Mouse (Mus musculus) embryonic stem cell, embryonic (primary cell): ENCODE results near the gene Pcdh18.

Source experiments
- CTCF ChIA-PET, 4 experiments: fragments of 300-600 bp in 2 of 4; fragments of 350-600 bp in 2 of 4; sonication (Branson Sonifier 250); formaldehyde crosslinking; loops; one replicate each; lab custom pipeline; 2022; ENCODE audit warnings: inconsistent platforms in 2 of 4; lab: Charles Lee
- POLR2A ChIA-PET, 4 experiments: fragments of 300-600 bp in 2 of 4; fragments of 350-600 bp in 2 of 4; sonication (Branson Sonifier 250); formaldehyde crosslinking; loops; one replicate each; lab custom pipeline; 2022; ENCODE audit warnings: antibody characterized with exemption in 4 of 4, inconsistent platforms in 1 of 4; lab: Charles Lee

Gene Pcdh18

DNA sequence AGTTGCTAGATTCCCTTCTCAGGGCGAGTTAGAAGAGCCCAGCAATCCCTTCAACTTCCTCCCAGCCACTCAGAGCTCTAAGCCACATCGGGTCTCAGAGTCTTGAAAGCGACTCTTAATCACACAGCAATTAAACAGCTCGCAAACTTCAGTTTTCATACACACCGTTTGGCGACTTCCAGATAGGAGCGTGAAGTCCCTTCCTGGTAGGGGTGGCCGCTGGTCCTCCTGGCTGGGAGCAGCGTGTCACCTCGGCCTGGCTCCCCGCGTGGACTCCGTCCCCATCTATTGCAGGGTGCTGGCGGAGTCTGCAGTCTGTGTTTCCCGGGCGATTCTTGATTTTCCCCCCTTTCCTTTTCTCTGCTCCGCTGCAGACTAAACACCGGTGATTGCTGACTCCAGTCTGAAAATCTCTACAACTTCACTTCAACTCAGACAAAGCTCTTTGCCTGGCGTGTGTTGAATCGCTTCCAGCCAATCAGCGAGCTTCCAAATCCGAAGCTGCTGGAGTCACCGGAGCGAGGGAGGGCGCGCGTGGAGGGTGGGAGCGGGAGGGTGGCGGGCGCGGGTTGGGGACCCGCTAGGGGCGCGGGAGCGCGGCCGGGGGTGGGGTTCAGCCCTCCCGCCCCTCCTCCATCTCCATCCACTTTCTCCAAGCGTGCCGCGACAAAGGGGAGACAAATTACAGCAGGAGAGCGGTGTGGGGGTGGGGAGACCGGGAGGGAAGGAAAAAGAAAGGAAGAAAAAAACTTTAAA is at the start of gene Pcdh18:
TSS of gene Pcdh18 (minus strand) at position 456 of the 756 bp plus-strand sequence.
- POLR2A ChIA-PET: interaction anchor here in 1 of 4 experiments (0.7 kb wide), 1 partner anchor 226 kb away, joined by 8 read pairs; no protein-coding TSS in a partner anchor
- CTCF ChIA-PET: interaction anchor here in 1 of 4 experiments (0.7 kb wide), 1 partner anchor 432 kb away, joined by 4 read pairs; no protein-coding TSS in a partner anchor

DNA sequence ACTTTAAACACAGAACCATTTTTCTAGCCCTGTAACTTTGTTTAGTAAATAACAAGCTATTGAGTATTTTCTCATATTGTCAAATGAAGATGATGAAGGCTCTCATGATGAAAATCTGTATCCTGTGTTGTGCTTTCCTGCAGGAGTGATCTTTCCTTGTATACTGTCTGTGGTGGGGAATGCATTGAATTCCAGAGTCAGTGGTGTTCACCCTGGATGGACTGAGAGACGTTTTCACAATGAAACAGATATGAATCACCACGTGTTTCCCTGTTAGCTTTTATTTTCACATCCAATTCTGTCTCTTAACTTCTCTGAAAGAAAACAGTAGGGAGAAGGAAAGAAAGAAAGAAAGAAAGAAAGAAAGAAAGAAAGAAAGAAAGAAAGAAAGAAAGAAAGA is 49.7 kb upstream of the Pcdh18 start:
- ChIA-PET CTCF (no interaction called here), POLR2A (no interaction called here)

DNA sequence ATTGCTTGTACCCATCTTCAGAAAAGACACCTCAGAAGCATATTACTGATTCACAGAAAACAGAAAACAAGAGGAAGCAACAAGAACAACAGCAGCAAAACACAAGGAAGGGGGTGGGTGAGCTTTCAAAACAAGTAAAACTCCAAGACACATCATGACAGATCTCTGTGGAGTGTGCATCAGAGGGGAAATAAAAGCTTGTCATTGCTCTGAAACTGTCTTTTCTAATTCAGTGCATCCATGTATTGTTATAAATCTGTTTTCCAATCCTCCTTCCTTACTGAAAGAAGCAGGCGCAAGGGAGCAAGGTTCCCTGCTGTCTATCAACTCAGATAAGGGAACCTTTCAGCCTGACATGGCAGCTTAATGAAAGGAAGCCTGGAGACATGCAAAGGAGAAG is 48.4 kb upstream of the Pcdh18 start:
- CTCF ChIA-PET: no interaction called here
- POLR2A ChIA-PET: interaction anchor here in 1 of 4 experiments (0.9 kb wide), 2 partner anchors 10 to 33 kb away, joined by 3 read pairs; no protein-coding TSS in a partner anchor

DNA sequence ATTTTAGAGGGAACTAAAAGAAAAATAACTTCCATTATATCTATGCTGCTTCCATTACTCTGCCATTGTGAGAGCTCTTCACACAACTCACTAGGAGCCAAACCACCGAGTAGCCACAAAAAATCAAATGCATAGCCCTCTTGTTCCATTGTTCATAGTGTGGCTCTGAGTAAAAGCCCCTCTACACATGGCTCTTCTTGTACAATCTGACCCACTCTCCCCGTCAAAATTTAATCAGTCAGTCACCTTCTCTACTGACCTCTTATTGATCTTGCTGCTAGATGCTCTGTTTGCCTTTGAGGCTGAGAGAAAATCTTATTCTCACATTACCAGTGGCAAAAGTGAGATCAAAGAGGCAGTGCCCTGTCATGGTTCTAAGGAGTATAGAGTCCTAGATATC is 31.2 kb upstream of the Pcdh18 start:
- ChIA-PET POLR2A (no interaction called here), CTCF (no interaction called here)

DNA sequence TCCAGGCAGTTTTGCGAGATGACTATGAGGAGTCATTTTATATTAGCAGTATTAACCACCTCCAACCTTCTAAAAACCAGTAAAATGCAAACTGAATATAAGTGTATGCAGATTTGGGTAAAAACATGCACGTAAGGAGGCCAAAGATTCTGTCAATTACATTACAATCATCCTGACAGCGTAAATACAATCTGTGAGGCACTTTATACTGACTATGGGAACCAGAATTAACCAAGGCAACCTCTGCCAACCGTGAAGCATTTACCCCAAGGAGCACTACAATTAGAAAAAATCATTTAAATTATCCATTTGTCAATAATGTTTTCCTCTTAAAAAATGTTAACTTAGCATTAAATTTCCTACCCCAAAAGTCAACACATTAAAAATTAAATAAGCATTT is 30.6 kb upstream of the Pcdh18 start:
- ChIA-PET CTCF (no interaction called here), POLR2A (no interaction called here)

DNA sequence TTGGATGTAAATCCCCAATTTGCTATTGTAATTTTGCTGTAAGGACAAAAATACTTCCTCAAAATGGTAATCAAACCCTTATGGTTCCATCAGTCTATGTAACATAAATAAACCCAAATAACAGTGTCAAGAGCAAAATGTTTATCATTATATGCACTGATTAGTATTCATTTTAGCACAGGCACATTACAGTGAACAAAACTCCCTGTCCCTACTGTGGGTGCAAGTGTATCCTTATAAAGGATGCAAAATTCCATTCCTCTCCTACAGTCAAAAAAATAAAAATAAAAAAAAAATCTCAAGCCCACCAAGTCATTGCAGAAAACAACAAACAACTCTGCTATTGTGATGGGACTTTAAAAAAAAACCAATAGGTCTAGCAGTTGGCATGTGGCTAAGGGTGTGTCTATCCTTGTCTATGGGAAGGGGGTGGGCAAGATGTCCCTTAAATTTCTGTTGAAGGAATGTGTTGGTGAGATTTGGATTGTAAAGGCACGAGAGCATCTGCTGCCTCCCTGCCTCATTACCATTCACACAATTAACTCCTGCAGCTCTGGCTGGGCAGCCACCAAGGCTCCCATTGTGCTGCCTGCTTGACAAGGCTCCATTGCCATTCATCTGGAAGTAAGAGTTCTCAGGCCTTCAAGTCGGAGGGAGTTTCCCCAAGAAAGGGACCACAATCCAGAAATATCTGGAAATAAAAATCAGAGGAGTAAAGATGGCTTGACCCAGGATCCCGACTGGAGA is 12.0 kb upstream of the Pcdh18 start:
- ChIA-PET POLR2A (no interaction called here), CTCF (no interaction called here)

DNA sequence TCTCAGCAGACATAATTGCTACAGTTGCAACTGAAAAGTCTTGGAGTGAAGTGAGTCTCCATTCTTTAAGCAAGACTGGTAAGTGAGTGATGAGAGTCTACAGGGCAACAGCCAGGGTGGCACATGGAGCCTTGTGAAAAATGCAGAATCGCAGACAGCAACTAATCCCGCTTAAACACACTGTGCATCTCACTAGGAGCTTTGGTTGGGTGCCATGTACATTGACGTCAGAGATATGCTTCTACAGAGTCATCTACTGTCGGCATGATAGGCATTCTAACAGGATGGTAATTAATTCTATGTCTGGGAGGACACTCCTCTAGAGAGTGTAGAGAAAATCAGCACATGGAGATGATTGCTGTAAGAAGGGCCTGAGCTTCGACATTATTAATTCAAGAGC is 5.6 kb upstream of the Pcdh18 start:
- POLR2A ChIA-PET: no interaction called here

DNA sequence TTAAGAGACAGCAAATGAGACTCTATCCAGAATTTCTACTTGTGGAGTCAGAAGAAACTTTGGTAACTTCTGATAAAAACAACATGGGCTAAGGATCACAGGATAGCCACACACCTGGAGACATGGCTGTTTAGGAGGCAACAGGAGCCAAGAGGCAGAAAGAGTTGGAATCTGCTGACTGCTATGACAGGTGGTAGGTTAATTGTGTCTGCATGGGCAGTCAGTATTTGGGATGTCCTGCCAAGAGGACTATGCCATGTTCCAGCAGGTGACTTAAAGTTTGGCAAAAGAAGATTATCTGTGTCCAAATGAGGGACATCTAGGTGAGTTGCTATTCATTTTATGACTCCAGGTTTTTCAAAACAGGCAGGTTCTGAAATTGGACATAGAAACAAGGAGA is 4.8 kb upstream of the Pcdh18 start:
- POLR2A ChIA-PET: no interaction called here
- CTCF ChIA-PET: no interaction called here

More for the DNA sequence above, 5.6 kb upstream of the Pcdh18 start:
- CTCF ChIA-PET: no interaction called here

DNA sequence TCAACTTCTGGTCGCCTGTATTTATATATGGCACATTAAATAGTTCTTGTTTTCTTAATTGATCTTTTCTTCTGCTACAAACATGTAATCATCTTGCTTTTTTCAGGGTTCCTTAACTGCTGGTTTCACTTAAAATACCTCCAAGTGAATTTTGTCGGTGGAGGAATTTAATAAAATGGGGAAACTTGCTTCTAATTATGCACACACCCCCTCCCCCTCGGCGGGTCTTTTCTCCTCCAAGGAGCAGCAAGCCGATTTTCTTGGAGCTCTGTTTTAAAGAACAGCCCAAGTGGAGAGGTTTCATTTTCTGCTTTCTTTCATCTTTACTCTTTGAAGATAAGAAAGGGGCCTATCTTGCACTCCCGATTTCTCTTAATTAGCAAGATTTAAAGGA is 498 bp upstream of the Pcdh18 start:
- ChIA-PET POLR2A (no interaction called here), CTCF (no interaction called here)

DNA sequence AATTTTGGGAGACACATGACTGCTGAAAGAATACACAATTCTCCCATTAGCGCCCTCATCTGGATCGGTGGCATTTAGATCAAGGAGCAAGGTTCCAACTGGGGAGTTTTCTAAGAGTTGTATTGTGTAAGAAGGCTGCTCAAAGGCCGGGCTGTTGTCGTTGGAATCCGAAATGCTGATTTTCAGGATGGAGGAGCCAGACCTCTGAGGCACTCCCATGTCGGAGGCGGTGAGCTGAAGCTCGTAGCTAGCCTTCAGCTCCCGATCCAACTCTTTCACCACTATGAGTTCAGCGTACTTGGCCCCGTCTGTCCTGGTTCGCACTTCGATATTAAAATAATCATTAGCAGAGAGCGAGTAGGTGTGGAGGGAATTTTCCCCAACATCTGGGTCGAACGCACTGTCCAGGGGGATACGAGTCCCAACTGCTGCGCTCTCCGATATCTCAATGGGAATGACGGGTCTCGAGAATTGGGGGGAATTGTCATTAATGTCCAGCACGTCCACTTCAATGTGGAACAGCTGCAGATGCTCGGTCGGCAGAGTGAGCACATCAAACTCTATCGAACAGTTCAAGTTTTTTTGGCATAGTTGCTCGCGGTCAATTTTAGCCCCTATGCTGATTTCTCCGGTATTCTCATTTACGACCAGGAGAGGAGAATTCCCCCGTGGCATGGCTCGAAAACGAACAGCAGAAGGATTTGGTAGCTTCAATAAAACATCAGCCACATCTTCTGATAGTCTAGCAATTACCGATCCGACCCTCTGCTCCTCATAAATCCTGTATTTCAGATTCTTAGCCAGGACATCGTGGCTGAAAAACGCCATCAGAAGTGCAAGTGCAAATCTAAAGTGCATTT is 909 bp downstream of the Pcdh18 start:
- CTCF ChIA-PET: interaction anchor here in 1 of 4 experiments (1.0 kb wide), 1 partner anchor 11 kb away, joined by 3 read pairs; no protein-coding TSS in a partner anchor
- POLR2A ChIA-PET: no interaction called here

DNA sequence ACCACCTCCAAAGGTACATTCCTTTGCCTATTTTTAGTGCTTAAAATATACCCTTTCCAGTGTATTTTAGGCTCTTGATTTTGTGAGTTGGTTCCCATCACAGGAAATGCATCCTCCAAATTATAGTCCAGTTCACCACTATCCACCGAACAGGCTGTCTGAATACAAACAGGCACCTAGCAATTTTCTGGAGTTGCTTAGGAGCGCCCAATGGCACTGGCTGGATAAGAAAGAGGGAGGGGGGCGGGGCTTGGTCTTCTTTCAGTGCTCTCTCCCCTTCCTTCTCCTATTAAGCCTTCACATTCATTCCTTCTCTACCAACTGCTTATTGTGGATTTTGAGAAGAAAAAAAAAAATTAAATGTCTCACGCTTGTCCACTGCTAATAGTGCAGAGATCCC is 4.4 kb downstream of the Pcdh18 start:
- CTCF ChIA-PET: no interaction called here

DNA sequence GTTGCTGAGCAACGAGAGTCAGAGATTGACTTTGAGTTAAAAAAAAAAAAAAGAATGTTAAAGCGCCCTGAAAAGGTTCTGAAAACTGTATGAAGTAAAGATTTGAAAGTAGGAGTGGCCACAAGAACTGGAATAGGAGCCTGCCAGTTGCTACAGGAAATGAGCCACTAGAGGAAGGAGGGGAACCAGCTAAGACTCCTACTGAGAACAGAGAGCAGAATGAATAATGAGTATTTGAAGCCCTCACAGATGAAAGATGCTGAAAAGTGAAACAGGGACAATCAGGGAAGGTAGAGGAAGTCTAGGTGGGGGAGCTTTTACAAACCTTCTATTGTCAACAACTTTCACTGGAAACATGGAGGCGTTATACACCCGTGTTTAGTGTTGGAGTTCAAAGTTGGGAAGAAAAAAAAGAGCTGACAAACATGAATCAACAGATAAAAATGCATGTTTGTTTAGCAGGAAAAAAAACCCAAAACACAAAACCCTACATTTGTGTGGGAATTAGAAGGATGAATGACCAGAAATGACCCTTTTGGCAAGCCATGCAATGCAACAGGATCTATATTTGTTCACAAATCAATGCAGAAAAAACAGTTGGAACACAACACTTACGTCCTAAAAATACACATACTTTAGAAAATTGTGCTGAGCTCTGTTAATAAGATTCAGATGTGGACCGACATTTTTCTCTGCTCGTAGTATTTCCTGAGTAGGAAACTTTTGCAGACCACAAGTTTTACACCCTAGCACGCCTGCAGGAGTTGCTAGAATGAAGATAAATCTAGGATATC is 7.4 kb downstream of the Pcdh18 start:
- ChIA-PET POLR2A (no interaction called here), CTCF (no interaction called here)

More for the DNA sequence above, 4.4 kb downstream of the Pcdh18 start:
- POLR2A ChIA-PET: interaction anchor here in 1 of 4 experiments (1.0 kb wide), 1 partner anchor 8 kb away, joined by 3 read pairs; no protein-coding TSS in a partner anchor

DNA sequence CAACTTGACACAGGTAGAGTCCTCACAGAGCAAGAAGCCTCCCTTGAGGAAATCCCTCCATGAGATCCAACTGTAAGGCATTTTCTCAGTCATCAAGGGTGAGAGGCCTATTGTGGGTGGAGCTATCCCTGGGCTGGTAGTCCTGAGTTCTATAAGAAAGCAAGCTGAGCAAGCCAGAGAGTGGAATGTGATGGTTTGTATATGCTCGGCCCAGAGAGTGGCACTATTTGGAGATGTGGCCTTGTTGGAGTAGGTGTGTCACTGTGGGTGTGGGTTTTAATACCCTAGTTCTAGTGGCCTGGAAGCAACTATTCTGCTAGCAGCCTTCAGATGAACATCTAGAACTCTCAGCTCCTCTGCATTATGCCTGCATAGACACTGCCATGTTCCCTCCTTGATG is 9.1 kb downstream of the Pcdh18 start:
- ChIA-PET POLR2A (no interaction called here), CTCF (no interaction called here)

DNA sequence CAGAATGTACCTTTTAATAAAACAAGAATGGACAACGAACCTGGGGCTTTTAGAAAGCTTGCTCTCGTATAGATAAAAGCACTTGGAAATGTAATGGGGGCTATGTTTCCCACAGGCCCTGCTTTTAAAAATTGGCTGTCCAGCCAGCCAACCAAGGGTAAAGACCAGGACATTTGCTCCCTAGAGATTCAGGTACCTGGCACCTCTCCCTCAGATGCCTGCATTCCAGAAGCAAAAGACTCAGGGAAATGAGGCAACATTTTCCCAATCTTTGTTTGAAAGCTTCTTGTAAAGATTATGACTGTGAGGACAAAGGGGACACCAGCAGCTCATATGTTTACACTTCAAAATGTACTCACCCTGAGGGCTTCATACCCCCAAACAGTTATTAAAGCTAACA is 18.1 kb downstream of the Pcdh18 start:
- ChIA-PET CTCF (no interaction called here), POLR2A (no interaction called here)

DNA sequence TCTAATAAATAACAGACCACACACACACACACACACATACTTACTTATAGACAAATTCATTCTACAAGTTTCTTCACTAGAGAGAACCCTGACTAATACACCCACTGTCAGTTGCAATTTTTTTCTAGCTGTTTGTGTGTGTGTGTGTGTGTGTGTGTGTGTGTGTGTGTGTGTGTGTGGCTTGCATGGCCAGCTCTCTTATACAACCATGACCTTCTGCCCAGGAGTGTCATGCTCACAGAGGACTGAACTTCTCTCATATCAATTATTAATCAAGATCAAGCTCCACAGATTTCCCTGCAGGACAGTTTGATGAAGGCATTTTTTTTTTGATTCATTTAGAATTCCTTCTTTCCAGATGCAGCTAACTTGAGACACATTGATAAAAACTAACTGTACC is 18.6 kb downstream of the Pcdh18 start:
- POLR2A ChIA-PET: no interaction called here
- CTCF ChIA-PET: no interaction called here

DNA sequence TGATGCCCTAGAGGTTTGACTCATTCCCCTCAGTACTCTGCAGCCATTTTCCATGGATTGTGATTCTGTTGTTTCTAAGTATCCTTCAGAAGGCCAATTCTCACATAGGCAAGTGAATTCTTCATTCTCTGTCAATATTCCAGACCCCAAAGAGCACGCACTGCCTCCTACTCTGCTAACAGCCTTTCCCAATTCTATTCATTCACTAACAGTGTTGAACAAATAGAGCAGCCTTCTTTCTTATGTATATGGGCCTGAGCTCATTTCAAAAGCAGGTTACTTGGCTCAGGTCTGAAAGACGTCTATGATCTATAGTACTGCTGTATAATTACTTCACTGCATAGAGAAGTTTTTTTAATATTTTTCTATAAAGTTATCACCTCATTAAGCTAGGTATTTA is 50.6 kb downstream of the Pcdh18 start:
- ChIA-PET CTCF (no interaction called here), POLR2A (no interaction called here)

DNA sequence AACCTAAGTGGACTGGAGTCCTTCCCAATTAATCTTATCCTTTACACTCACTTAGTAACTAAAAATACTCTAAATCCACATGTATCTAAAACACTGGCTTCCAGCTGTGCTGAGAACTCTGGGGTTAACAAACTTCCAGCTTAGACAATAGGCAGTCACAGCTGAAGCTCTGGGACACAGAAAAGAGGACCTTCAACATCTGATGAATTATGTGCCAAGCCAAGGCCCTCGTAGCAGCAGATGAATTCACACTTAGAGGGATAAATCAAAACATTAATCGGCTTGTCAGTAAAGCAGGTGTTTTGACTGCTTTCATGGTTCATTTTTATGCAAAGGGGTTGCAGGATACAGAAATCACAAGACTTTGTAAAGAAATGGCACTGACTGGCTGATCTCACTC is 57.2 kb downstream of the Pcdh18 start:
- ChIA-PET POLR2A (no interaction called here), CTCF (no interaction called here)
